Mouse (Mus musculus): ENCODE results near the gene Cdk19.

The Cdk19 gene

DNA sequence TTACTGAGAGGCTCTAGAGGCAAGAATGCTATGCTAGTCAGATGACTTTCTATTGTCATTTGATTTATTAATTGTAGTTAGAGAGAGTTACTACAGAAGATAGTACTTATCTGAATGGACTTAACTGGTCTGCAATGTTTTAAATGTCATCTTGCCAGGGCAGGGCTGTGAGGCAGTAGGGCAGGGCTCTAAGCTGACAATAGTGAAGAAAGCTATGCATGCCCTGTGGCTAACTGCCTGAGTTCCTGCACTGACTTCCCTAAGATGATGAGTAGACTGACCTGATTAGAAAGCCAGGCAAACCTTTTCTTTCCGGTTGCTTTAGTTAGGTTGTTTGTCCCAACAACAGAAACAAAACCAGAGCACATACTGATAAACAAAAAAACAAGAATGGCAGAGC is 102.7 kb downstream of the Cdk19 start:
- DNase-seq (ENCODE audit: low spot score in 2 of 2): no peak

DNA sequence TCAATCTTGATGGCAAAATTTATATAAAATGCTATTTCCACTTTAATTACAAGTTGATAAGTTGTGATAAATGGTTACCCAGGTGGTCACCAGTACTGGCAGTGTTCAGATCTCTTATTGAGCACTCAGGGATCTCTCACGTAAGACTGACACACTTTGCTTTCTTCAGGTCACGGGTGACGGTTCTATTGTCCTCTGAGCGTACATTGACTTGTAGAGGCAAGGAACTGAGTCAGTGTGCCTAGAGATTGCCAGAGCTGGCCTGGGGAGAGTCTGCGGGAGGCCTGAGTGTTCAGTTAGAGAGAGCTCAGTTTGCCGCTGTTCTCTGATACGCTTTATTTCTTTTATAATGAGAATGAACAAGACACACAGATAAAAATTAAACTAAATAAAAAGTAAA is 104.0 kb downstream of the Cdk19 start:
- DNase-seq (ENCODE audit: low spot score in 2 of 2): no peak

DNA sequence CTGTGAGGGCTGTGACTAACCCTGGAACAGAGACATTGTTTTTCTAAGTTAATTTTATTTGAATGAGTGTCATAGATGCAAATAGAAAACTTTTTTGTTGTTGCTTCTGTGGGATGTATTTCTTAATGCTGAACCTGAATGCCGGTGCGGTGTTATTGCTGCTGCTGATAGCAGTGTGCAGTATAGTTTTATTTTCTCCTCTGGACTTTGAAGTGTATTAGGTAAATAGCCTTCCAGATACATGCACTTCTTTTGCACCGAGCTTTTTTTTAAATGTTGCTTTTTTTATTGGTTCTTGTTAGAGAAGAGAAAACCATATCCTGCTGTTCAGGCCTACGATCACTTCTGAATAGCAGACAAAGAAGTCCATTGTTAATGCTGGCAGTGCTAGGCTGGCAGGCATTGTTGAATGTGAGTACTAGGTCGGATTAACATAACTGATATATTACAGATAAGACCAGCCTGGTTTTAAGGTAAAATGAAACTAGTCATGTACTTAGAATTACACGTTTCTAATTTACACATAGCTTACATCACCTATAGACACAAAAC is 104.5 kb downstream of the Cdk19 start:
- no peak for DNase-seq (ENCODE audit: low spot score in 2 of 2)

DNA sequence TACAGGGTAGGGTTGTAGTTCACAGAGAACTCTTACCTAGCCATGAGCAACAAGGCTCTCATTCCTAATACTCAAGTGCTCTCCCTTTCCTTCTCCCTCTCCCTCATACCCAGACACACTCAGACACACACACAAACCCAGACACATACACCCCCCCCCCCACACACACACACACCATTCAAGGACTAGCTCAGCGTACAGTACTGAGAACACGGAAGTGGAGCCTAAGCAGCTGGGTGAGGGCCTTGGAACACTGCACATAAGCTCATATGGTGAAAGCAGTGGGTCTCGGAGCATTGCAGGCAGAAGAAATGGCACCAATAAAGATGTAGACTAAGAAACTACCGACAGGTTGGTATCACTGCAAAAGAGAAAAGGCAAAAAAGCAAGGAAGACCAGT is 105.2 kb downstream of the Cdk19 start:
- no peak for DNase-seq (ENCODE audit: low spot score in 2 of 2)

DNA sequence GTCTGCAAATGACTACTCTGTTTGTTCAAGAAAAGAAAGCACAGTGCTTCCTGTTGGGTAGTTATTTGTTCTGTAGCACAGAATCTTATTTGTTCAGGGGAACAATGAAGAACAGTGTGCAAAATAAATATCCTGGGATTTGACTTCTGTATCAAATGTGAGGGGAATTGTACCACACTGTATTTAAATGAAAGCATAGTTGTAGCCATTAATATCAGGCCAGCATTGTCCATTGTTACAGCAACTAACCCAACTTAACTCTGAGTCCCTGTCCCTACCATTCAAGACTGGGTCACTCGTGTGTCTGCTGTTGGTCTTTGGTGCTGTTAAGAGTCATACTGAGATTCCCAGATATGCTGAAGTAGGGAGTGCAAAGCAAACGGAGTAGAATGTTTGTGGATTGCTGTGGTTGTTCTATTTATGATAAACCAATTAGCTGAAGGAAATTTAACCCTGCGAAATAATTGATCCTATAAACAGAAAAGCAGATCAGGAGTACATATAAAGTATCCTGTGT is 106.8 kb downstream of the Cdk19 start:
- DNase-seq (ENCODE audit: low spot score in 2 of 2): no peak

DNA sequence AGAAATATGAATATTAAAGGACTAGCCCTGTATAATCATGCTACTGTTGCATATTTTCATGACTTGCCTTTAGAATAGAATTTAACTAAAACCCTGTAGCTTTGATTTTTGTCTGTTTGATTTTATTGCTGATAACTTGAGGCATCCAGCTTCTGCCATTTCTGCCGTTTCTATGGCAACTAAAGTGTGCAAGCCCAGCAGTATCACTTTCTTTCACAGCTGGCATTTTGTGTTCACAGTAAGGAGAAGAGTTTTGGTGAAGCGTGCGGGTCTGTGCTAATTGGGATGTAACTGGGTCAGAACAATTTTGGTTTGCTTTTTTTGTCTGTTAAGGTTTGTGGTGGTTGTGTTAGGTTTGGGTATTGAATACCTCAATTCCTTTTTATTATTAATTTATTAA is 107.3 kb downstream of the Cdk19 start:
- DNase-seq (ENCODE audit: low spot score in 2 of 2): peak in 1 of 2 experiments; percentile 52

DNA sequence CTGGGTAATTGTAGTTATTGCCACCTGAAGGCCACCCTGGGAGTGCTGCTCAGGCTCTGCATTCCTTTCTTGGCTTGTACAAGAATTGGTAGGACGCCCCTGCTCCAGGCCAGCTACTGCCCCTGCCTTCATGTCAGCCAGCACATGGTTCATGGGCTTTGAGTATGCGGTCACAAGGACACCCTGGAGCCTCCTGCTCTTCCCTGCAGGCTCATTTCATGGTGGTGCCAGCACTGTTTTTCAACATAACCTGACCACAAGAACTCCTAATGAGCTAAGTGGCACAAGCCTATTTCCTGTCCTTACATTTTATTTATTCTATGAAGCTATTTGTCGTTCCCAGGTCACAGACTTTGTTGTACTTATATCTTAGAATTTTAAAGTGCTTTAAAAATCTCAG is 107.9 kb downstream of the Cdk19 start:
- no peak for DNase-seq (ENCODE audit: low spot score in 2 of 2)

DNA sequence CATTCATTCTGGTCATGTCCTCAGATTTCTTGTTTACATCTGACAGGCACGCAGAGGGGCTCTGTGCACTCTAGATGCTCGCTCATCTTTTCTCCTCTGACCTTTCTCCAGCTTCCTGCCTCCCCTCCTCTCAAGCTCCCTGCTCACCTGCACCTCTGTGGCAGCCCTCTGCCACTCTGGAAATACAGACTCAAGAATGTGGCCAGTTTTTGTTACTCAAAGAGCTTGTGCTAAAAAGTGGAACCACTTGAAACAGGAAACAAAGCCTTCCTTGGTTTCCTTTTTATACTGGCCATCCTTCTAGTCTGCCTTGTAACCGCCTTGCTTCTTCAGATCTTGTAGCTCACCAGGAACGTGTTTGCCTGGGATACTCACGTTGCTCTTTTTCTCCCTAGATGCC is 108.6 kb downstream of the Cdk19 start:
- DNase-seq (ENCODE audit: low spot score in 2 of 2): no peak

DNA sequence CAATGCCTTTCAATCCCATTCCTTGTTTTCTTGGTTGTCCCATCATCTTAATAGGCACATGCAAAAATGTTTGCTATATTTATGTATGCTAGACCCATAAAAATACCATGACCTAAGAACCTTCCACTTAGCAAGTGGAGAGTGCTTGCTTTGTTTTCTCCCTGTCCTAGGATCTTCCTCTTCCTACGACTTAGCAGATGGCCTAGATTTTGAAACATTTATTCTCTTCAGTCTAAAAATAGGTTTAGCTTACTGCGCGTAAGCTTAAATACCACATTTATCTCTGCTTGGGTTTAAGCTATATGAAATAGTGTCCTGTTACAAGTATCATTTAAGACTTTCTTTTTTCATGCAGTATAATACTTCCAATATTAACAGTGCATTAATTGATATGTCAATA is 109.1 kb downstream of the Cdk19 start:
- DNase-seq (ENCODE audit: low spot score in 2 of 2): no peak

DNA sequence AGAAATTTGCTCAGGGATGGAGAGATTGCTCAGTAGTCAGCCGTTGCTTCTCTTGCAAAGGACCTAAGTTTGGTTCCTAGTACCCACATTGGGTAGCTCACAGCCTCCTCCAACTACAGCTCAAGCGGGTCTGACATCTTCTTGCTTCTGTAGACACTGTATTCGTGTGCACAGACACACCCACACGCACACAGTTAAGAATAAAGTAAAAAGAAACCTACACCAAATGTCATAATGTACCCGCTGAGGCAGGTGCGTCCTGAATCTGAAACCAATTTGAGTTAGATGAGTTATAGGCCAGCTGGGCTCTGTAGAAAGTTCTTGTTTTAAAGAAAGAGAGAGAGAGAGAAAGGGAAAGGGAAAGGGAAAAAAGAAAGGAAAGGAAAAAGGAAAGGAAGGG is 110.2 kb downstream of the Cdk19 start:
- no peak for DNase-seq (ENCODE audit: low spot score in 2 of 2)

DNA sequence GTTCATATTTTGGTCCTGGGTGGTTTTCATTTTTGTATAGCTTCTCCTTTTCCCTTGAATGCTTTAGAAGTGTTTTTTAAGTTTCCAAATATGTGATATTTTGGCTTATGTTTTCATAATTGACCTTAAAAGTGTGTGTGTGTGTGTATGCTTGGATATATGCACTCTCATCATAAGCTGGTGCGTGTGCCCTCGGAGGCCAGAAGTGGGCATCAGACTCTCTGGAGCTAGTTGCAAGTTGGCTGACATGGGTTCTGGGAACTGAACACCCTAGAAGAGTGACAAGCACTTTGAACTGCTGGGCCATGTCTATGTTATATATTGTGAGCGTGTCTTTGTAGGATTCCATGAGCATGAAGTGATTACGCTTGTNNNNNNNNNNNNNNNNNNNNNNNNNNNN is 110.8 kb downstream of the Cdk19 start:
- DNase-seq (ENCODE audit: low spot score in 2 of 2): no peak

DNA sequence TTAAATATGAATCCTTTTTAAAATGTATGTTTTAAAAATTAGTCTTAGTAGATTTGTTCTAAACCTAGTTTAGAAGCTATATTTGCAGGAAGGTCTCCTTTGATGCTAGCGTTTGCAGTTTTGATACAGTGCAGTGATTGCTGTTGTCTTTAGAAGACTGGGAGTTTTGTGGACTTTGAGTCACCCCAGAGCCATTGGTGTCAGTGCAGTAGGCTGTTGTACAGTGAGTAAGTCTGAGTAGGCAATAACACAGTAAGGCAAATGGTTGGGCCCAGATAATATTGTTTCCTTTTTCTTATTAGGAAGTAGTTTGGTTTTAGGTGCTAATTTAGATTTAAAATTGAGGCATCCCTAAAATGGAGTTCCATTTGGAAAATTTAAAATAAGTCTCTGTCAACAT is 117.8 kb downstream of the Cdk19 start:
- no peak for DNase-seq (ENCODE audit: low spot score in 2 of 2)

DNA sequence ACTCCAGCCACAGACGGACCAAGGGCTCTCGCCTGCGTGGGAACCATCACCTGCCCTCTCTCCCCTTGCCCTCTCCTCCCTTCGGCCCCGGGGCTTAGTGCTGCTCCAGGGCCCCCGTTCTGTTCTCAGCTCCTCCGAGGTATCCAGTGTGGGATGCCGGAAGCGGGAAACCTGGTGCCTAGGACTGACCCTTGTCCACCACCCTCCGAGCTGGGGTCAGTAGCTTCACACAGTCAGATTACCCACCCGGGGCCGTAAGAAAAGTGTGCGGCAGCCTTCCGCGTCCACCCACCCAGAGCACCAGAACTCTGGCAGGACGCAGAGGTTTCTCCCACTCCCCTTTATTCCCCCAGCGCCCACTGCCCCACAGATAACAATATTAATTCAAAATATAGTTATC is 119.8 kb downstream of the Cdk19 start:
- no peak for DNase-seq (ENCODE audit: low spot score in 2 of 2)

DNA sequence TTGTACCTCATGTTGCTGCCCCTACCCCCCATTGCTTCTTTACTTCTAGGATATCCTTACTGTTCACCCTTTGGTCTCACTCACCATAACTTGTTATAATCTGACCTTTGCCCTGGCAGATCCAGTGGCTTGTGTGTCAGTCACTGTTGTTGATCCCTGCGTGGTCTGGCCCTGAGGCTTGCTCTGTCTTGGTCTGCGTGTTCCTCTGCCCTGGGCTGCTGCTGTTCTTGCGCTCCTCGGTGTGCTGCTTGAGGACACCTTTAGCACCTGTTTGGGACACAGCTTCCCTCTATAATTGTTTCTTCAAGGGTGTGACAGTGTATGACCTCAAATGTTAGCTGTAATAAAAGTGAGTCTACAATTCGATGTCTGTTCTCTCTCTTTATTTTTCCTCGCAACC is 122.0 kb downstream of the Cdk19 start:
- no peak for DNase-seq (ENCODE audit: low spot score in 2 of 2)

DNA sequence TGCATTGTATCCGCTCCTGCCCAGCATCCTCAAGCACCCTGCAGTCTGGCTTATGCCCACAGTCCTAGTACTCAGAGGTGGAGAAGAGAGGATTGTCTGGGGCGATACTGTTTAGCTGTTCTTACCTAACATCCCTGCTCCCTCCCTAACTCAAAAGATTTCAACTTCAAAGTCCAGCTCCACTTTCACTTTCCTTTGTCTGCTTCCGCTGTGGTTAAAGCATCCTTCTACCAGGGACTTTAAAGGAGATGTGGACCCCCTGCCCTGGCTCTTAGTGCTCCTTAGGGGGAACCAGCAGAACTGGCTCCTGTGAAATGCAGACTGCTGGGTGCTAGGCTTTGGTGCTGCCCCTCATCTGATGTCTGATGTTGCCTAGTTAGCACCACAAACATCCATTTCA is 122.9 kb downstream of the Cdk19 start:
- no peak for DNase-seq (ENCODE audit: low spot score in 2 of 2)

DNA sequence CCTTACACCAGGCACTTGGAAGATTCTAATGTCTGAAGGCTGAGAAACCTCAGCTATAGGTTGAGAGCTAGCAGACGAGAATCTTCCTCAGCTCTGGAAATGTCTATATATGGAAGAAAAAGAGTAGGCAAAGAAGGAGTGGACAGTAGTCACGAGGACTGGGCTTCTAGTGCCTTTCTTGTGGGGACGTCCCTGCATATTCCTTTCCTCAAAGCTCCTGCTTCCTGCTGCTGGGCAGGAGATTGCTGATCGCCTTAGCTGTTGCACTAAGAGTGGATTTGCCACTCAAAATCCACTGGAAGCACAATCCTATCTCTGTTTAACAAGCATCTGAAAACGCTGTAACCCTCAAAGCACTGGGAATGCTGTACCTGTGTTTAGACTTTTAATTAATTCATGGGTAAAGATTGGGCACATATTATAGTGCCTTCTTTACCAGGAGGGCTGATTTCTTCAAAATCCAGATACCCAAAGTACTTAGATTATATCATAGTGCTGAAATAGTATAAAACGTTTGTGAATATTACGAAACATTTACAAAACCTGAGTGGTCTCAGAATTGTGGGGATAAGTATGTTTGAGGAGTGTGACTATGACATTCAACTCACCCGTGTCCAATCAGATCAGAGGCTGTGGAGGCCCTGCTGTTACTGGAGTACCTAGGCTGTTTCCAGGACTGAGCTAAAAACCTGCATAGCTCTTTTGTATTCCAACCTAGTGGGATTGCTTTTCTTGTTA is 128.0 kb downstream of the Cdk19 start:
- no peak for DNase-seq (ENCODE audit: low spot score in 2 of 2)

DNA sequence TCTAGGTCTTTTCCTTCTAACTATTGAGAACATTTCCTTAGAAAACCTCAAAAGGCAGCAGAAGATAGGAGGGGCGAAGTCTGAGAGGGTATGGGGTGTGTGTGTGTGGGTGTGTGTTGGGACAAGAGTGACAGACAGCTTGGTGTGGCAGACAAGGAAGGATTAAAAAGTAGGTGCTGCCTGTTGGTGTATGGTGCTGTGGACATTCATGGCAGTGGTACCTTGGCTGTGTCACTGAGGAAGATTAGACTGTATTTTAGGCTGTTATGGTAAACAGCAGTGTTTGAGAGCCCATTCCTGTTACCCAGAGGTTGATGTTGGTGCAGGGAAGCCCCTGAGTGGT is 128.5 kb downstream of the Cdk19 start:
- DNase-seq (ENCODE audit: low spot score in 2 of 2): no peak

DNA sequence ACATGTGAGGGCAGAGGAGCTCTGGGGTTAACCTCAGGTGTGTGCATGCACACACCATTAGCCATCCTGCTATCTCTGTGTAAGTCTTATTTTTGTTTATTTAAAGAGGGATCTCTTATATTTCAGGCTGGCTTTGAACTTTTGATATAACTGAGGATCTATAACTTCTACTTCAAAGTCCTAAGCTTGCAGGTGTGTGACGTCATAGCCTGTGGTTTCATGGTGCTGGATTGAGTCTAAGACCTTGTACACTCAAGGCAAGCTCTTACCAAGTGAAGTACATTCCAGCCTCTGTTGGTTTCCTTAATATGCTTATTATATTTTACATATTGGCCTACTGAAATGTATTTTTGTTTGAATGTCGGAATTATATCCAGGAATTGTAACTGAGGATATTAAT is 129.8 kb downstream of the Cdk19 start:
- DNase-seq (ENCODE audit: low spot score in 2 of 2): no peak

DNA sequence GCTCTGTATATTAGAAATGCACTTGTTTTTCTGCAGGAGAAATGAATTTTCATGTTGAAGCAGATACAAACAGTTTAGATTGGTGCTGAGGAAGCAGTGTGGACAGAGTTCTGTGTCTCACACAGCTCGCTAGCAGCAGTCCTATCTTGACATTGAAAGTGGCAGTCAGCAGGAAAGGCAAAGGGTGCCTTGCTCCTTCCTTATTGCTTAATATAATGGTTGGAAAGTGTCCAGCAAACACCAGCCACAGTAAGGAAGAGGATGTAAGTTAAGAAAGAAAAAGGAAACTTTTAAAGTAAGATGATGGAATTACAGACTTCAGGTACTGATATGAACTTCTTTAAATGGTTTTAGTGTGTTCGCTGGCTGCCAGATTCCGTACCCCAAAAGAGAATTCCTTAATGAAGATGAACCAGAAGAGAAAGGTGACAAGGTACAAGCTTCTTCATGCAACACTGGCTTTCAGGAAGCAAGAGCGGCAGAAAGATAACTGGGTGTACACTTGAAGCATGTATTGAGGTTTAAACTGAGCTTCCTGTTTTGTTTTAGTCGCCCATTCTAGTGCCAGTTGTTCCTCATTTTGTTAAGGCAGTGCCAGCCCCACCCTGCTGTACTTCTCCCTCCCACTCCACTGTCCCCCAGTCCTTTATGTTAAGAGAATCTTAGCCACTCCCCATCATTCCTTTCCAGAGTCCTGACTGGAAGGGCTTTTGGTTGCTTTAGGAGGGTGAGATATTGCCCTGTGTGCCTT is 137.3 kb downstream of the Cdk19 start:
- no peak for DNase-seq (ENCODE audit: low spot score in 2 of 2)

DNA sequence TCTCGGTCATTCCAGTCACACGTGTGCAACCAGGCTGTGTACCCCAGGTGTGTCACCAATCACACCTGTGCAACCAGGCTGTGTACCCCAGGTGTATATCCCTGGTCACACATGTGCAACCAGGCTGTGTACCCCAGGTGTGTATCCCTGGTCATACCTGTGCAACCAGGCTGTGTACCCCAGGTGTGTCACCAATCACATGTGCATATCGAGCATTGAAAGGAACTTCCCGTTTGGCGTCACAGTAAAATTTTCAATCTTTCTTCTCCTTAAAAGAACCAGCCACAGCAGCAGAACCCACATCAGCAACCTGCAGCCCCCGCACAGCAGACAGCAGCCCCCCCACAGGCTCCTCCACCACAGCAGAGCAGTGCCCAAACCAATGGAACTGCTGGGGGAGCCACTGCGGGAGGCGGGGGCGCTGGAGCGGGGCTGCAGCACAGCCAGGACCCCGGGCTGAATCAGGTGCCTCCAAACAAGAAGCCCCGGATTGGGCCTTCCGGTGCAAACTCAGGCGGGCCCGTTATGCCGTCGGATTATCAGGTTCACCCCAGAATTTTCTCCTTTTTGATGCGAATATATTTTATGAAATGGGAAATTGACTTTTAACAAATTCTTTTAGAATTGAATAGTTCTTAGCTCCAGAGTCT is 138.2 kb downstream of the Cdk19 start:
- DNase-seq (ENCODE audit: low spot score in 2 of 2): no peak

DNA sequence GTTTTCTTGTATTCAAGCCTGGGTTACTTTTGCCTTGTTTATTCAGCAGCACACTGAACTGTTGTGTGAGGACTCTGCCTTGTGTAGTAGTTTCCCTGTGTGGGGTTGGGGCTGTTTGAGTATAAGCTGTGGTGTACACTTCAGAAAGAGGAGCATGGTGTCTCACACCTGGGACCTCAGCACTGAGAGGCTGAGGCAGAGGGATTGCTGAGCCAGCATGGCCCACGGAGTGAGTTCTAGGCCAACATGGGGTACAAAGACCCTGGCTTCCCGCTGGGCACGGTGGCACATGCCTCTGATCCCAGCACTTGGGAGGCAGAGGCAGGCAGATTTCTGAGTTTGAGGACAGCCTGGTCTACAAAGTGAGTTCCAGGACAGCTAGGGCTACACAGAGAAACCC is 139.3 kb downstream of the Cdk19 start:
- no peak for DNase-seq (ENCODE audit: low spot score in 2 of 2)

DNA sequence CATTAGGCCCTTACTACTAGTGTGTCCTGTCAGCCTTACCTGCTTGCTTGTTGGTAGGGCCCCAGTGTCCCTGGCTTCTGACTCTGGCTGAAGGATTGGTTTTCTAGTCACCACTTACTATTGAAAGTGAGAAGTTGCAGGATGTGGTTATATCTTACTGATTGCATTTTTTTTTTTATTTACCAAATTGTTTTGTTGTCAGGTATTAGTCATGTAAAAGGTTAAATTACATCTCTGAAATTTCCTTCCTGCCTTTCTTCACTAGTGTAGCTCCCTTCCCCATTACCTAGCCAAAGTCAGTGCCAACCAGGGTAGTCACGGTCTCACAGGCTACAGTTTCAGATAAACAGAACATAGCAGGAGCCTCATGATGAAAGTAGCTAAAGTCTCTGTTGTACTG is 139.9 kb downstream of the Cdk19 start:
- DNase-seq (ENCODE audit: low spot score in 2 of 2): no peak

All from frontal cortex, postnatal 36 days (tissue).